ENCODE assay signal across 8 mouse cellular contexts in the genomic region with DNA sequence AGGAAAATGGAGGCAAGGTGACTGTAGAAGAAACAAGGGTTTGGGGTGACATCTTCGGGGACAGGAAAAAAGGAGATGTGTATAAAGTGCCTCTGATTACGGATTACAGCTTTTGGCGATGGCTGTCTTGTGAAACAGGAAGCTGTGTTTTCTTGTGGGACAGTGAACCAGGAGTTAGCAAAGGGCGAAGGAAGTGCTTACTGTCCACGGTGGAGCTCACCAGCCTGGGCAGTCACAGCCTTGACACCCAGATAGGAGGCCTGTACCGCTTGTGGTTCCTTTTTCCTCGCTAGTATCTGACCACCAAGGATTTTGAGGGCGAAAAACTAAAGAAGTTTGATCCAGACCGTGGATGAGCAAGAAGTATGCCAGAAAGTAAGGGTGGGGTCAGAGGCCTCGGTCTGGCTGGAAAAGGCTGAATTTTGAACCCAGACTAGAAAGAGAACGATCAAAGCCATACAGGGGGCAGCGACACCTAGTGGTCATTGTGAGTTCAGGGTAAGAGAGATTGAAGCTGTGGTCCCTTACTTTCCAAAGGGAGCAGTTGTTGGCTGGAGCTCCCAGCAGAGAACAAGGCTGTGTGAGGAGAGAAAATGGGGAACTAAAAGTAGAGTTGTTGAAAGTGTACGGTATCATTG. TPM values are rescaled to one million over a fixed set of nuclear protein-coding genes. Genes with fewer than 3 reads are reported as not detected.
DNase-seq lines count a peak whose midpoint lies in the region; ATAC-seq and TF ChIP-seq lines count a peak whose summit lies in the region.

No protein-coding gene starts in this region.

- H3K27ac ChIP-seq in bone marrow macrophage, adult 2 months (ENCODE audit: insufficient read depth, low read depth, low read length): peak overlapping the region; percentile 88
- no peak overlapping the region for H3K27ac ChIP-seq in heart, embryonic 13.5 days (replicated peaks)
- no peak overlapping the region for H3K27ac ChIP-seq in neural tube, embryonic 15.5 days (replicated peaks)

- TF ChIP-seq POLR2A in bone marrow macrophage, adult 2 months (IDR thresholded peaks at IDR 0.05; ENCODE audit: borderline replicate concordance, low read depth, low read length): no peak
- TF ChIP-seq POLR2A in lung, adult 2 months (IDR thresholded peaks at IDR 0.05; ENCODE audit: borderline replicate concordance, extremely low read depth, low read depth, low read length): no peak

- peak; percentile 94 for ATAC-seq in erythroblast, adult 5-6 weeks (replicated peaks; ENCODE audit: low FRiP score, poor library complexity, severe bottlenecking)
- no peak for ATAC-seq in heart, embryonic 13.5 days (ENCODE audit: extremely low read depth, insufficient number of reproducible peaks, low FRiP score, low TSS enrichment)
- no peak for ATAC-seq in neural tube, embryonic 15.5 days (ENCODE audit: low FRiP score)

- no peaks in the 10 kb centered on the region for H3K27me3 ChIP-seq in heart, embryonic 13.5 days (replicated peaks)
- H3K27me3 ChIP-seq in neural tube, embryonic 15.5 days (replicated peaks): no peaks in the 10 kb centered on the region

- H3K4me2 ChIP-seq in heart, embryonic 13.5 days: no peak overlapping the region
- H3K4me2 ChIP-seq in neural tube, embryonic 15.5 days: peak overlapping the region; percentile 66

- peak; percentile 97 for TF ChIP-seq CTCF in bone marrow macrophage, adult 2 months (IDR thresholded peaks at IDR 0.05; ENCODE audit: low read depth, low read length)
- TF ChIP-seq CTCF in lung, adult 2 months (IDR thresholded peaks at IDR 0.05; ENCODE audit: insufficient read depth, low read length): peak; percentile 40

- peak; percentile 88 for DNase-seq in CD4-positive, CD25-positive, alpha-beta regulatory T cell, adult 2 months (ENCODE audit: low read depth, low spot score)
- peak; percentile 82 to 86 for DNase-seq in kidney, postnatal 4 days
- peak; percentile 73 for DNase-seq in lung, adult 2 months
- DNase-seq in testis, postnatal 14 days (ENCODE audit: low spot score): peak; percentile 74

- peaks cover 10% of the 10 kb centered on the region for H3K36me3 ChIP-seq in heart, embryonic 13.5 days
- peaks cover 20% of the 10 kb centered on the region for H3K36me3 ChIP-seq in neural tube, embryonic 15.5 days

- no peaks in the 10 kb centered on the region for H3K9me3 ChIP-seq in heart, embryonic 13.5 days
- H3K9me3 ChIP-seq in neural tube, embryonic 15.5 days (replicated peaks): no peaks in the 10 kb centered on the region

- no peak overlapping the region for H3K9ac ChIP-seq in heart, embryonic 13.5 days
- no peak overlapping the region for H3K9ac ChIP-seq in neural tube, embryonic 15.5 days (replicated peaks)

- 46% methylated on average over 13 of the region's 13 CpGs for WGBS in heart, embryonic 13.5 days
- WGBS in lung, adult 2 months: 43% methylated on average over 13 of the region's 13 CpGs
- whole genome bisulfite sequencing in neural tube, embryonic 15.5 days: 55% methylated on average over 13 of the region's 13 CpGs

- peaks cover 21% of the 10 kb centered on the region for H3K4me1 ChIP-seq in bone marrow macrophage, adult 2 months (ENCODE audit: control insufficient read depth, insufficient read depth, low read length)
- H3K4me1 ChIP-seq in heart, embryonic 13.5 days: peaks cover 11% of the 10 kb centered on the region
- peaks cover 3% of the 10 kb centered on the region; the same call in 1 of the 2 replicates for H3K4me1 ChIP-seq in lung, adult 2 months (ENCODE audit: control insufficient read depth, insufficient read depth, low read length)
- H3K4me1 ChIP-seq in neural tube, embryonic 15.5 days: peaks cover 17% of the 10 kb centered on the region

- H3K4me3 ChIP-seq in bone marrow macrophage, adult 2 months (ENCODE audit: insufficient read depth, low read length): peak overlapping the region; percentile 74
- 0 out of 2 replicates have a peak overlapping the region, but pooled peaks have one; percentile 13 for H3K4me3 ChIP-seq in heart, embryonic 13.5 days
- H3K4me3 ChIP-seq in lung, adult 2 months (replicated peaks; ENCODE audit: extremely low read depth, low read depth, low read length): no peak overlapping the region
- H3K4me3 ChIP-seq in neural tube, embryonic 15.5 days (replicated peaks): 0 out of 2 replicates have a peak overlapping the region, but pooled peaks have one; percentile 66

RNA-seq across cellular contexts. Expression of gene Gng10, which starts 1.7 kb away (rescaled TPM):
- 54.3 and 60.2 TPM in 2 replicates for polyA plus RNA-seq in bone marrow macrophage, adult 2 months (2012; ENCODE audit: insufficient read depth, insufficient read length, missing spikeins)
- total RNA-seq in erythroblast, adult 5-6 weeks (2015; ENCODE audit: low replicate concordance): 27.2 and 34.6 TPM in 2 replicates
- 11.2 and 17.6 TPM in 2 replicates for total RNA-seq in erythroblast, adult 5-6 weeks (2017; ENCODE audit: low replicate concordance)
- polyA plus RNA-seq in heart, embryonic 13.5 days (2015; fragmentation: Nextera tagmentation; extraction: Ambion mirVana): 46.6 and 47.8 TPM in 2 replicates
- 15.1 and 16.9 TPM in 2 replicates for polyA plus RNA-seq in lung, adult 2 months (2012; rRNA removed)
- polyA plus RNA-seq in neural tube, embryonic 15.5 days (2015; fragmentation: Nextera tagmentation; extraction: Ambion mirVana): 180 and 198 TPM in 2 replicates

RNA-seq across cellular contexts. Expression of gene Gm20503, which starts 33.6 kb away (rescaled TPM):
- 2.6 TPM in 1 of 2 replicates, not detected in the other for polyA plus RNA-seq in bone marrow macrophage, adult 2 months (2012; ENCODE audit: insufficient read depth, insufficient read length, missing spikeins)
- total RNA-seq in erythroblast, adult 5-6 weeks (2015; ENCODE audit: low replicate concordance): not detected in 2 replicates
- not detected in 2 replicates for total RNA-seq in erythroblast, adult 5-6 weeks (2017; ENCODE audit: low replicate concordance)
- polyA plus RNA-seq in heart, embryonic 13.5 days (2015; fragmentation: Nextera tagmentation; extraction: Ambion mirVana): 11.0 and 11.6 TPM in 2 replicates
- polyA plus RNA-seq in lung, adult 2 months (2012; rRNA removed): 1.7 TPM in 1 of 2 replicates, not detected in the other
- polyA plus RNA-seq in neural tube, embryonic 15.5 days (2015; fragmentation: Nextera tagmentation; extraction: Ambion mirVana): 7.0 and 8.2 TPM in 2 replicates

RNA-seq across cellular contexts. Expression of gene Dnajc25, which starts 41.7 kb away (rescaled TPM):
- 7.7 and 7.9 TPM in 2 replicates for polyA plus RNA-seq in bone marrow macrophage, adult 2 months (2012; ENCODE audit: insufficient read depth, insufficient read length, missing spikeins)
- 2.9 and 3.1 TPM in 2 replicates for total RNA-seq in erythroblast, adult 5-6 weeks (2015; ENCODE audit: low replicate concordance)
- total RNA-seq in erythroblast, adult 5-6 weeks (2017; ENCODE audit: low replicate concordance): 3.3 and 4.2 TPM in 2 replicates
- polyA plus RNA-seq in heart, embryonic 13.5 days (2015; fragmentation: Nextera tagmentation; extraction: Ambion mirVana): 9.0 and 10.6 TPM in 2 replicates
- polyA plus RNA-seq in lung, adult 2 months (2012; rRNA removed): 3.6 and 4.7 TPM in 2 replicates
- 8.2 and 9.4 TPM in 2 replicates for polyA plus RNA-seq in neural tube, embryonic 15.5 days (2015; fragmentation: Nextera tagmentation; extraction: Ambion mirVana)

RNA-seq across cellular contexts. Expression of gene Ptgr1, which starts 49.7 kb away (rescaled TPM):
- polyA plus RNA-seq in bone marrow macrophage, adult 2 months (2012; ENCODE audit: insufficient read depth, insufficient read length, missing spikeins): 25.2 and 27.3 TPM in 2 replicates
- 14.6 and 25.0 TPM in 2 replicates for total RNA-seq in erythroblast, adult 5-6 weeks (2015; ENCODE audit: low replicate concordance)
- 6.0 and 8.3 TPM in 2 replicates for total RNA-seq in erythroblast, adult 5-6 weeks (2017; ENCODE audit: low replicate concordance)
- polyA plus RNA-seq in heart, embryonic 13.5 days (2015; fragmentation: Nextera tagmentation; extraction: Ambion mirVana): 8.5 and 10.7 TPM in 2 replicates
- polyA plus RNA-seq in lung, adult 2 months (2012; rRNA removed): 6.7 and 23.7 TPM in 2 replicates
- polyA plus RNA-seq in neural tube, embryonic 15.5 days (2015; fragmentation: Nextera tagmentation; extraction: Ambion mirVana): 4.3 and 14.8 TPM in 2 replicates
